Mouse (Mus musculus): ENCODE results near the gene Cdk14.

DNA sequence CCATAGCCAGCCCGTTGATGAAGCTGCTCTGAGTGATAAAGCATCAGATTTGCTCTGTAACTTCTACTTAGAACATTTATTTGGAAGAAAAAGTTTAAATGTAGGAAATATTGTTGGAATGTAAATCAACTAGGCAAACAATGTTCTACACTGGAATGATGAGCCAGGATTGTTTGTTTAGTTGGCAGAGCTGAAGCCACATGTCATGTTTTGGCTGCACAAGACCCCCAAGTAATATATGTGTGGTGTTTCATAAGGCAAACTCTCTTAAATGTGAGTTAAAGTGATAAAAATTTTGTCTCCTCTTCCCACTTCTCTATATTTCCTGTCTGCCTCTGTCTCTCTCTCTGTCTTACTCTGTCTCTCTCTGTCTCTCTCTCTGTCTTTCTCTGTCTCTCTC, 291.3 kb downstream of the Cdk14 start:
- TF ChIP-seq CTCF (IDR thresholded peaks at IDR 0.05; ENCODE audit: insufficient read depth, low read depth, low read length) (no peak), POLR2A (IDR thresholded peaks at IDR 0.05; ENCODE audit: insufficient read depth, low read depth, low read length) (no peak)

All from olfactory bulb, adult 2 months (tissue).